Mouse (Mus musculus) kidney, adult 9 months (tissue): ENCODE data around the gene Rundc1.
"Not testable (repeated sequence)": the region's sequence is repeated elsewhere in the genome, so short reads cannot be mapped to it uniquely, and the experiment has no call there.

ENCODE experiments used
- DNase-seq: peaks from one replicate; pipeline ENCODE4 v3.0.0; 2022

The Rundc1 gene

GRCm38 (mm10) chr11:101424925-101425813 is at the start of gene Rundc1, which contains the start of gene Ptges3l:
Rundc1 (plus strand) TSS chr11:101425085.
Ptges3l (minus strand) TSS chr11:101425333.
- DNase-seq, result peak; percentile 98

- DNase-seq, result peak; percentile 64
Observed at GRCm38 (mm10) chr11:101378196-101378595, 46.7 kb upstream of the Rundc1 start.

- peak; percentile 76 for DNase-seq
Observed at GRCm38 (mm10) chr11:101378926-101379325, 46.0 kb upstream of the Rundc1 start.

GRCm38 (mm10) chr11:101381817-101382216 is 43.1 kb upstream of the Rundc1 start:
- DNase-seq, result no peak

GRCm38 (mm10) chr11:101395110-101395509 is 29.8 kb upstream of the Rundc1 start:
- peak; percentile 92 for DNase-seq

- DNase-seq, result no peak
Observed at GRCm38 (mm10) chr11:101415306-101415705, 9.6 kb upstream of the Rundc1 start.

- DNase-seq, result no peak
Observed at GRCm38 (mm10) chr11:101416433-101417100, 8.3 kb upstream of the Rundc1 start.

GRCm38 (mm10) chr11:101417101-101417855 is 7.6 kb upstream of the Rundc1 start, which contains the start of gene Aarsd1:
Aarsd1 (minus strand) TSS chr11:101417615.
- peak; percentile 86 for DNase-seq

GRCm38 (mm10) chr11:101418991-101419390 is 5.9 kb upstream of the Rundc1 start:
- DNase-seq, result no peak

GRCm38 (mm10) chr11:101419610-101420009 is 5.3 kb upstream of the Rundc1 start:
- no peak for DNase-seq

GRCm38 (mm10) chr11:101420148-101420547 is 4.7 kb upstream of the Rundc1 start:
- no peak for DNase-seq

- no peak for DNase-seq
Observed at GRCm38 (mm10) chr11:101424105-101424851, 607 bp upstream of the Rundc1 start, which contains the start of gene Gm27029. Gm27029 (minus strand) TSS chr11:101424796.

GRCm38 (mm10) chr11:101426165-101426564 is 1.3 kb downstream of the Rundc1 start:
- DNase-seq, result no peak

GRCm38 (mm10) chr11:101431327-101431726 is 6.4 kb downstream of the Rundc1 start:
- no peak for DNase-seq

- DNase-seq, result no peak
Observed at GRCm38 (mm10) chr11:101433396-101433795, 8.5 kb downstream of the Rundc1 start.

GRCm38 (mm10) chr11:101435831-101436230 is 10.9 kb downstream of the Rundc1 start:
- DNase-seq, result no peak

- DNase-seq, result no peak
Observed at GRCm38 (mm10) chr11:101436916-101437315, 12.0 kb downstream of the Rundc1 start.

GRCm38 (mm10) chr11:101438006-101438405 is 13.1 kb downstream of the Rundc1 start:
- DNase-seq, result not testable (repeated sequence)

GRCm38 (mm10) chr11:101441450-101442126 is 16.7 kb downstream of the Rundc1 start:
- not testable (repeated sequence) for DNase-seq

GRCm38 (mm10) chr11:101442127-101442693 is 17.3 kb downstream of the Rundc1 start, which contains the start of gene Rpl27:
Rpl27 (plus strand) TSS chr11:101442298.
- DNase-seq, result peak; percentile 99

- DNase-seq, result no peak
Observed at GRCm38 (mm10) chr11:101442760-101443159, 17.9 kb downstream of the Rundc1 start.
